Mouse (Mus musculus) layer of hippocampus, postnatal 36 days (tissue): ENCODE measurements around the gene Apba1. TPM values are rescaled to one million over a fixed set of nuclear protein-coding genes. Genes with fewer than 3 reads are reported as not detected.

Source experiments
- DNase-seq, 2 experiments: peaks; one replicate each; pipeline ENCODE4 v3.0.0; 2022
- total RNA-seq, 2 experiments: library from RNA; stranded (reverse); gene quantifications; 2 replicates each; pipeline ENCODE4 v1.2.3; 2021

Apba1 gene
- total RNA-seq, 2 experiments from 2014 or later, result 112 to 114 TPM

GRCm38 (mm10) chr19:23806796-23807195 lies 48.1 kb downstream of the Apba1 start:
- no peak for DNase-seq

- DNase-seq, result no peak
Measured at GRCm38 (mm10) chr19:23807371-23807770, 48.7 kb downstream of the Apba1 start.

- no peak for DNase-seq
Measured at GRCm38 (mm10) chr19:23809236-23809635, 50.5 kb downstream of the Apba1 start.

GRCm38 (mm10) chr19:23810512-23810911 lies 51.8 kb downstream of the Apba1 start:
- DNase-seq, result no peak

GRCm38 (mm10) chr19:23810976-23811375 lies 52.3 kb downstream of the Apba1 start:
- DNase-seq, result no peak

GRCm38 (mm10) chr19:23816762-23817161 lies 58.1 kb downstream of the Apba1 start:
- no peak for DNase-seq

- no peak for DNase-seq
Measured at GRCm38 (mm10) chr19:23817196-23817595, 58.5 kb downstream of the Apba1 start.

- DNase-seq, result no peak
Measured at GRCm38 (mm10) chr19:23819882-23820281, 61.2 kb downstream of the Apba1 start.

- no peak for DNase-seq
Measured at GRCm38 (mm10) chr19:23822497-23822896, 63.8 kb downstream of the Apba1 start.

GRCm38 (mm10) chr19:23823533-23823932 lies 64.8 kb downstream of the Apba1 start:
- no peak for DNase-seq

GRCm38 (mm10) chr19:23826251-23826650 lies 67.6 kb downstream of the Apba1 start:
- DNase-seq, result no peak

- no peak for DNase-seq
Measured at GRCm38 (mm10) chr19:23830761-23831160, 72.1 kb downstream of the Apba1 start.

GRCm38 (mm10) chr19:23833685-23834682 lies 75.3 kb downstream of the Apba1 start:
- DNase-seq, result peak; percentile 20 to 32

GRCm38 (mm10) chr19:23834721-23835120 lies 76.0 kb downstream of the Apba1 start:
- no peak for DNase-seq

- DNase-seq, result no peak
Measured at GRCm38 (mm10) chr19:23855832-23856231, 97.1 kb downstream of the Apba1 start.

GRCm38 (mm10) chr19:23858091-23858490 lies 99.4 kb downstream of the Apba1 start:
- DNase-seq, result no peak

GRCm38 (mm10) chr19:23858781-23859180 lies 100.1 kb downstream of the Apba1 start:
- DNase-seq, result no peak

- DNase-seq, result no peak
Measured at GRCm38 (mm10) chr19:23860151-23860820, 101.6 kb downstream of the Apba1 start.

GRCm38 (mm10) chr19:23862736-23863135 lies 104.0 kb downstream of the Apba1 start:
- no peak for DNase-seq

GRCm38 (mm10) chr19:23863959-23864358 lies 105.3 kb downstream of the Apba1 start:
- no peak for DNase-seq

- no peak for DNase-seq
Measured at GRCm38 (mm10) chr19:23866045-23866444, 107.4 kb downstream of the Apba1 start.

GRCm38 (mm10) chr19:23867052-23867451 lies 108.4 kb downstream of the Apba1 start:
- DNase-seq, result no peak

GRCm38 (mm10) chr19:23867589-23867988 lies 108.9 kb downstream of the Apba1 start:
- no peak for DNase-seq

- DNase-seq, result no peak
Measured at GRCm38 (mm10) chr19:23874502-23874901, 115.8 kb downstream of the Apba1 start.
